In the genomic region with DNA sequence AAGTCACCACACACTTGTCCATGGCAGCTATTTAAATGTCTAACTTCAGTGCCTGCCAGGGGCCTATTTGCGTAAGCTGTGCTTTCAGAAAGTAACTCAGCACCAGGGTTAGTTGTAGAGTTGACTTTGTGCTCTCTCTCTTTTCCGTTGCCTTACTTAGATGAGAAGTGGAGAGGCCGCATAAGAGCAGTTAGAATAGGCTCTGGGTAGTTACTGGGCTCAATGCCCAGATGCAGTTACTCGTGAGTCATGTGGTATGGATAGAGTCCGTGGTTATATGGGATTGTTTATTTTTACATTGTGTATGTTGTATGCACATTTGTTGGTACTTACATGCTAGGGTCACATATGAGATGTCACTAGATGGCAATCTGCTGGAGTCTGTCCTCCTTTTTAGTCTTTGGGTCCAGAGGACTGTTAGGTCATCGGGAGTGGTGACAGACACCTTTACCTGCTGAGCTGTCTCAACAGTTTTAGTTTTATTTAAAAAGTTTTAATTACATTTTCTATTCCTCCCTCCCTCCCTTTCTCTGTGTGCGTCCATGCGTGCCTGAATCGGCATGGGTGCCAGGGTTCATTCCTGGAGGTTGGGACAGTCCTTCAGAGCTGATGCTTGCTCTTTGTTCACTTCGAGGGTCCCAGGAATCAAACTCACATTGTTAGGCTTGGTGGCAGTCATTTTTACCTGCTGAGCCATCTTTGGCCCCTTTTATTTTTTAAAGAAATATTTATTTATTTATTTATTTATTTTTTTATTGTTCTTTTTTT, we compare ENCODE assay signal across 1 mouse cellular context.
TF ChIP-seq lines count a peak whose summit lies in the region.

No protein-coding gene starts in this region.

TF ChIP-seq in MEL, 35 proteins besides CTCF, POLR2A, EP300 and RAD21 (continued from another document):
- TF ChIP-seq USF1 (IDR thresholded peaks at IDR 0.05; ENCODE audit: low read depth, low read length): peak; percentile 81
- no peak for TF ChIP-seq NRF1 (IDR thresholded peaks at IDR 0.05; ENCODE audit: insufficient read depth, low read depth, low read length, poor library complexity, severe bottlenecking)
- TF ChIP-seq CHD2 (IDR thresholded peaks at IDR 0.05; ENCODE audit: low read length): no peak
- TF ChIP-seq SMC3 (IDR thresholded peaks at IDR 0.05; ENCODE audit: low read depth, low read length): no peak
- no peak for TF ChIP-seq BHLHE40 (IDR thresholded peaks at IDR 0.05; ENCODE audit: borderline replicate concordance, low read depth, low read length)
- no peak for TF ChIP-seq ELF1 (IDR thresholded peaks at IDR 0.05; ENCODE audit: low read depth, low read length)
- no peak for TF ChIP-seq KAT2A (conservative IDR thresholded peaks at IDR 0.05; ENCODE audit: low read depth, low read length)
- TF ChIP-seq JUND (IDR thresholded peaks at IDR 0.05; ENCODE audit: low read depth, low read length): 0 out of 2 replicates have a peak, but pooled peaks have one; percentile 3
TF ChIP-seq in MEL: peak in this region for 9.
